Mouse (Mus musculus): ENCODE results near the gene Rpl36. TPM values are rescaled to one million over a fixed set of nuclear protein-coding genes. Genes with fewer than 3 reads are reported as not detected.

Gene Rpl36
- polyA plus RNA-seq, 2 experiments, result 2,347 to 2,960 TPM

DNA sequence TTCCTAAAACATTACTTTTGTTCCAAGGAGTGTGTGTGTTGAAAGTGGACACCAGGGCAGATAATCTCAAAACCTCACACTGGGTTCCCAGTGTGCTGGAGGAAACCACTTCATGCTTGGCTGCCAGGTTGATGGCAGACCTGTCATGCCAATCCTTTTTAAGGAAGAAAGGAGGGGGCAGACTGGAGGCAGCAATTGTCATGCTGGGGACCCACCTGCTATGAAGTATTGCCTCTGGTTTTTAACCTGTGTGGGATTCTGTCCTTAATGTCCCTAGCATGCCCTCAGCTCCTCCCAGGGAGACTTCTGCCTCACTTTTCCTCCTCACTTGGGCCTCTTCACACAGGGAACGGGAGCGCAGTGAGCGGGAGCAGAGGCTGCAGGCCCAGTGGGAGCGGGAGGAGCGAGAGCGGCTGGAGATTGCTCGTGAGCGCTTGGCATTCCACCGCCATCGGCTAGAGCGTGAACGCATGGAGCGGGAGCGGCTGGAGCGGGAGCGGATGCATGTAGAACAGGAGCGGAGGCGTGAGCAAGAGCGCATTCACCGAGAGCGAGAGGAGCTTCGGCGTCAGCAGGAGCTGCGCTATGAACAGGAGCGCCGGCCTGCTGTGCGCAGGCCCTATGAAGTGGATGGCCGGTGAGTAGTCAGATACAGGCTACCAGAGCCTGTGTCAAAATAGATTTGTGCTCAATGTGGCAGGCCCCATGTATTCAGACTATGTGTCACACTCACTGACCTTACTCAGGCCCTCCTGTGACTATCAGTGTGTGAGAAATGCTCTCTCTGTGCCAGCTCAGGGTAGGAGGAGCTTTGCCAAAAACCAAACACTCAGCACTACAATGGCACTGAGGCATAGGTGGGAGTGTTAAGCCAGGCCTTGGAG is 9.8 kb upstream of the Rpl36 start:
- no peak overlapping the region for H3K9ac ChIP-seq (ENCODE audit: low read depth, low read length, severe bottlenecking)
- DNase-seq (ENCODE audit: low spot score) (no peak), ATAC-seq (ENCODE audit: low FRiP score, low read depth) (no peak)
- H3K36me3 ChIP-seq (ENCODE audit: control insufficient read depth, insufficient read depth, low read length), result peaks cover 85% of the 10 kb centered on the region
- no peaks in the 10 kb centered on the region for H3K9me3 ChIP-seq (ENCODE audit: control insufficient read depth, low read length)
- no peak overlapping the region for H3K4me3 ChIP-seq (replicated peaks; ENCODE audit: low read length)
- H3K27ac ChIP-seq (replicated peaks; ENCODE audit: low read depth, low read length), result no peak overlapping the region
- no peaks in the 10 kb centered on the region for H3K27me3 ChIP-seq (ENCODE audit: control insufficient read depth, insufficient read depth, low read length)
- TF ChIP-seq POLR2A (IDR thresholded peaks at IDR 0.05; ENCODE audit: borderline replicate concordance, extremely low read depth, insufficient read depth, insufficient read length), result no peak
- peaks cover 2% of the 10 kb centered on the region; the same call in 1 of the 2 replicates for H3K4me1 ChIP-seq (ENCODE audit: control insufficient read depth, insufficient read depth, low read length)
- 96% methylated on average over 28 of the region's 28 CpGs for WGBS
- H3K4me2 ChIP-seq (replicated peaks; ENCODE audit: low read depth, low read length, severe bottlenecking), result no peak overlapping the region

DNA sequence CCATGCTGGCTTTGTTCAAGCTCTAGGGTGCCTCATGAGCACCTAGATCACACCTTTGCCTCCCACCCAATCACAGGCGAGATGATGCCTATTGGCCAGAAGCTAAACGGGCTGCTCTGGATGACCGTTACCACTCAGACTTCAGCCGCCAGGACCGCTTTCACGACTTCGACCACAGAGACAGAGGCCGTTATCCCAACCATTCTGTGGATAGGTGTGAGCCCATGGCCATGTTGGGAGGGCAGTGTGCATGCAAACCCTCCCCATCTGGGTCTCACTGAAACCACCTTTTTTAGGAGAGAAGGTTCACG is 9.2 kb upstream of the Rpl36 start:
- peaks cover 85% of the 10 kb centered on the region for H3K36me3 ChIP-seq (ENCODE audit: control insufficient read depth, insufficient read depth, low read length)

DNA sequence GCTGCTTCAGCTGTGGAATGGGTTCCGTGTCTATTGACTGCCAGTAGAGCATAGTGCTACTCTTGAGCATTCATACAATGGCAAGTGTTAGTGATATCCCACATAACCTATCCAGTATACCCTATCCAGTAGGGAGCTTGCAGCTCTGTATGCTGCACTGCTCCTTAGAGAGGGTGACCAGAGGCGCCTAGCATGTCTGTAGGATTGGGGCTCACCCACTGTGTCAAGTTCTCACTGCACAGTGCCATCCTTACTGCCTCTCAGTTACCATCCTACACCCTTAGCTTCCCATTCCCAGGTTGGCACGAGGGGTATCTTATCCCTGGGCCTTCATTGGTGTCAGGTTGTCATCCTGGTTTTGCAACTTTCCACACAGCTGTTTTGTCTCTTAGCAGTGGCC is 8.8 kb upstream of the Rpl36 start:
- no peak overlapping the region for H3K9ac ChIP-seq (ENCODE audit: low read depth, low read length, severe bottlenecking)
- TF ChIP-seq POLR2A (IDR thresholded peaks at IDR 0.05; ENCODE audit: borderline replicate concordance, extremely low read depth, insufficient read depth, insufficient read length), result no peak
- no peaks in the 10 kb centered on the region for H3K9me3 ChIP-seq (ENCODE audit: control insufficient read depth, low read length)
- H3K4me3 ChIP-seq (replicated peaks; ENCODE audit: low read length), result no peak overlapping the region
- H3K36me3 ChIP-seq (ENCODE audit: control insufficient read depth, insufficient read depth, low read length), result peaks cover 81% of the 10 kb centered on the region
- no peak for ATAC-seq (ENCODE audit: low FRiP score, low read depth)
- H3K27ac ChIP-seq (replicated peaks; ENCODE audit: low read depth, low read length), result no peak overlapping the region
- H3K4me1 ChIP-seq (ENCODE audit: control insufficient read depth, insufficient read depth, low read length), result peaks cover 6% of the 10 kb centered on the region; the same call in 1 of the 2 replicates
- H3K4me2 ChIP-seq (replicated peaks; ENCODE audit: low read depth, low read length, severe bottlenecking), result no peak overlapping the region
- DNase-seq (ENCODE audit: low spot score), result no peak
- WGBS, result 92% methylated on average over 3 of the region's 3 CpGs
- H3K27me3 ChIP-seq (ENCODE audit: control insufficient read depth, insufficient read depth, low read length), result no peaks in the 10 kb centered on the region

More for the DNA sequence above, 9.2 kb upstream of the Rpl36 start:
- WGBS, result 87% methylated on average over 9 of the region's 9 CpGs
- Histone ChIP-seq H3K4me2 (replicated peaks; ENCODE audit: low read depth, low read length, severe bottlenecking) (no peak overlapping the region), H3K9ac (ENCODE audit: low read depth, low read length, severe bottlenecking) (no peak overlapping the region), H3K4me3 (replicated peaks; ENCODE audit: low read length) (no peak overlapping the region), H3K27ac (replicated peaks; ENCODE audit: low read depth, low read length) (no peak overlapping the region), H3K27me3 (ENCODE audit: control insufficient read depth, insufficient read depth, low read length) (no peaks in the 10 kb centered on the region), H3K4me1 (ENCODE audit: control insufficient read depth, insufficient read depth, low read length) (peaks cover 6% of the 10 kb centered on the region; the same call in 1 of the 2 replicates), H3K9me3 (ENCODE audit: control insufficient read depth, low read length) (no peaks in the 10 kb centered on the region)
- ATAC-seq (ENCODE audit: low FRiP score, low read depth) (no peak), DNase-seq (ENCODE audit: low spot score) (no peak)
- TF ChIP-seq POLR2A (IDR thresholded peaks at IDR 0.05; ENCODE audit: borderline replicate concordance, extremely low read depth, insufficient read depth, insufficient read length), result no peak

DNA sequence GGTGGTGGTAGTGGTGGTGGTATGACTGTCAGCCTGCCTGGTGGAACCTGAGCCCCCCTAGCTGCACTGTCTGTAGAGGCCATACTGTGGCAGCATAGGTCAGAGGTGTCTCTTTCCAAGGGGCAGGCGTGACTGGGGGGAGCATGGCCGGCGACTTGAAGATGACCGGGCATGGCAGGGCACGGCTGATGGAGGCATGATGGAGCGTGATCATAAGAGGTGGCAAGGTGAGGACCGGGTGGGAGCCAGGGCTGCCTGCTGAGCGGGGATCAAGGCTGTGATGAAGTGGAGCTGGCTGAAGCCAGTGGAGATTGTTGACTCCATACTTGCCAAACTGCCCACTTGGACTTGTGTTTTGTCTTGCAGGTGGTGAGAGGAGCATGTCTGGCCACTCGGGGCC is 7.8 kb upstream of the Rpl36 start:
- Histone ChIP-seq H3K4me1 (ENCODE audit: control insufficient read depth, insufficient read depth, low read length) (peaks cover 10% of the 10 kb centered on the region; the same call in 1 of the 2 replicates), H3K27me3 (ENCODE audit: control insufficient read depth, insufficient read depth, low read length) (no peaks in the 10 kb centered on the region), H3K4me3 (replicated peaks; ENCODE audit: low read length) (no peak overlapping the region), H3K27ac (replicated peaks; ENCODE audit: low read depth, low read length) (no peak overlapping the region), H3K4me2 (replicated peaks; ENCODE audit: low read depth, low read length, severe bottlenecking) (no peak overlapping the region), H3K36me3 (ENCODE audit: control insufficient read depth, insufficient read depth, low read length) (peaks cover 71% of the 10 kb centered on the region), H3K9me3 (ENCODE audit: control insufficient read depth, low read length) (no peaks in the 10 kb centered on the region), H3K9ac (ENCODE audit: low read depth, low read length, severe bottlenecking) (no peak overlapping the region)
- no peak for TF ChIP-seq POLR2A (IDR thresholded peaks at IDR 0.05; ENCODE audit: borderline replicate concordance, extremely low read depth, insufficient read depth, insufficient read length)
- ATAC-seq (ENCODE audit: low FRiP score, low read depth) (no peak), DNase-seq (ENCODE audit: low spot score) (no peak)
- 91% methylated on average over 9 of the region's 9 CpGs for WGBS

DNA sequence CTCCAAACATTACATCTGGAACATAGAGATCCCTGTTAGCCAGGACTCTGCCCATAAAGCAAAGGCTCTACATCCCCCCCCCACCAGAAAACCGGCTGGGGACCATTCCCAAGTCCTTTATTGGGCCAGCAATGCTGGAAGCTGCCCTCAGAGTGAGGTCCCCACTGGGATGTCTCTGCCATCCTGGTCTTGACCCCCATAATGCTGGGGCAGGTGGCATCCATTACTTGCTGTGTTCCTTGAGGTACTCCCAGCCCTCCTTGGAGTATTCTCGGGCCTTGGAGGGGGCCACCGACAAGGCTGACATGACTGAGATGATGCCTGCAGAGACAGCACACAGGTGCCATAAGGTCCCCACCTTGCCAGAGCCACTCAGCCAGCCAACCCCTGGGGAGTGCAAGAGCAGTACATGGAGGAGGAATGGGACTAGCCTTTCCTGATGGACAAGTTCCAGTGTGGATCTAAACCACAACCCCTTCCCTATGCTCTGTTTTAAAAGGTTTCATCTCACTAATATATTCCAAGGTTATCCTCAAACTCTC is 5.6 kb upstream of the Rpl36 start:
- ATAC-seq (ENCODE audit: low FRiP score, low read depth) (no peak), DNase-seq (ENCODE audit: low spot score) (no peak)
- Histone ChIP-seq H3K27ac (replicated peaks; ENCODE audit: low read depth, low read length) (no peak overlapping the region), H3K27me3 (ENCODE audit: control insufficient read depth, insufficient read depth, low read length) (no peaks in the 10 kb centered on the region), H3K36me3 (ENCODE audit: control insufficient read depth, insufficient read depth, low read length) (peaks cover 50% of the 10 kb centered on the region), H3K9me3 (ENCODE audit: control insufficient read depth, low read length) (no peaks in the 10 kb centered on the region), H3K4me3 (replicated peaks; ENCODE audit: low read length) (no peak overlapping the region), H3K9ac (ENCODE audit: low read depth, low read length, severe bottlenecking) (no peak overlapping the region), H3K4me1 (ENCODE audit: control insufficient read depth, insufficient read depth, low read length) (peaks cover 12% of the 10 kb centered on the region; the same call in 1 of the 2 replicates), H3K4me2 (replicated peaks; ENCODE audit: low read depth, low read length, severe bottlenecking) (no peak overlapping the region)
- WGBS, result 67% methylated on average over 3 of the region's 3 CpGs
- TF ChIP-seq POLR2A (IDR thresholded peaks at IDR 0.05; ENCODE audit: borderline replicate concordance, extremely low read depth, insufficient read depth, insufficient read length), result no peak

All from limb, embryonic 14.5 days (tissue).